Mouse (Mus musculus) kidney, embryonic 15.5 days (tissue): ENCODE data around the gene Rgs1. TPM values are rescaled to one million over a fixed set of nuclear protein-coding genes. Genes with fewer than 3 reads are reported as not detected.

ENCODE experiments used
- ATAC-seq: fragments of 200-750 bp; cut with Nextera tagmentation; replicated peaks from 2 replicates; pipeline ENCODE4 v1.8.0; 2017; ENCODE audit warnings: moderate TSS enrichment; ENCODE audit not compliant: low FRiP score
- H3K27ac ChIP-seq: fragments of 300-500 bp; sonication (generic); 2 replicates; pipeline ENCODE4 v1.5.1; 2015; ENCODE audit warnings: mild to moderate bottlenecking, inconsistent platforms
- H3K27me3 ChIP-seq: fragments of 300-500 bp; sonication (generic); 2 replicates; pipeline ENCODE4 v1.6.1; 2015; ENCODE audit warnings: inconsistent platforms
- H3K36me3 ChIP-seq: fragments of 300-500 bp; sonication (generic); 2 replicates; pipeline ENCODE4 v1.6.1; 2015; ENCODE audit warnings: inconsistent platforms
- H3K4me1 ChIP-seq: fragments of 300-500 bp; sonication (generic); 2 replicates; pipeline ENCODE4 v1.6.1; 2015; ENCODE audit warnings: inconsistent platforms
- H3K4me2 ChIP-seq: fragments of 300-500 bp; sonication (generic); 2 replicates; pipeline ENCODE4 v1.6.1; 2015; ENCODE audit warnings: moderate library complexity, mild to moderate bottlenecking, inconsistent platforms
- H3K4me3 ChIP-seq: fragments of 300-500 bp; sonication (generic); replicated peaks from 2 replicates; pipeline ENCODE4 v1.5.1; 2015; ENCODE audit warnings: mild to moderate bottlenecking, inconsistent platforms
- H3K9ac ChIP-seq: fragments of 300-500 bp; sonication (generic); 2 replicates; pipeline ENCODE4 v1.6.1; 2015; ENCODE audit warnings: mild to moderate bottlenecking, inconsistent platforms
- H3K9me3 ChIP-seq: fragments of 300-500 bp; sonication (generic); replicated peaks from 2 replicates; pipeline ENCODE4 v1.6.1; 2016; ENCODE audit warnings: inconsistent platforms
- WGBS: fragments of 180-500 bp; shearing (Covaris S2); methylation state at CpG from one replicate; pipeline ENCODE4 v1.1.7; 2015; ENCODE audit warnings: mixed read lengths; 5-methylcytosine and 5-hydroxymethylcytosine counted together
- polyA plus RNA-seq: library from polyadenylated mRNA; unstranded; fragments of >200 nt; fragmentation: Nextera tagmentation; extraction: Ambion mirVana; gene quantifications from 2 replicates; pipeline ENCODE4 v1.2.1, GENCODE M21; 2015

Rgs1 gene
- polyA plus RNA-seq, 1 experiment from 2014 or later, result not detected

DNA sequence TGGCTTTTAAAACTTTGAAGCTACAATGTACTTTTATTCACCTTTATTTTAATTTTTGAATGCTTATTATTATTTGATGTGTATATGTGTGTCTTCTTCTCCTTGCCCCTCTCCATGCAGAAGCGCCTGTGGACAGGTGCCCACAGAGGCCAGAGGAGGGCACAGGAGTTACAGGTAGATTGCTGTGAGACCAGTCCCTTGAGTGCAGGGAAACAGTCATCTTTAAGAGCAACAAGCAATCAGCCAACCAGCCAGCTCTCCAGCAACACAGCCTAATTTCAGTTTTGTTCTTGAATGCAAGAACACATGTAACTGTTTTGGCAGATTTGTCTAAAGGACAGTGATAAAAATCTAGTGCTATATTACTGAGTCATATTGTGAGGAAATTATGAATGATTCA lies 1.7 kb downstream of the Rgs1 start:
- H3K9ac ChIP-seq, result no peak overlapping the region
- ATAC-seq, result no peak
- 95% methylated on average over 1 of the region's 1 CpGs for WGBS

DNA sequence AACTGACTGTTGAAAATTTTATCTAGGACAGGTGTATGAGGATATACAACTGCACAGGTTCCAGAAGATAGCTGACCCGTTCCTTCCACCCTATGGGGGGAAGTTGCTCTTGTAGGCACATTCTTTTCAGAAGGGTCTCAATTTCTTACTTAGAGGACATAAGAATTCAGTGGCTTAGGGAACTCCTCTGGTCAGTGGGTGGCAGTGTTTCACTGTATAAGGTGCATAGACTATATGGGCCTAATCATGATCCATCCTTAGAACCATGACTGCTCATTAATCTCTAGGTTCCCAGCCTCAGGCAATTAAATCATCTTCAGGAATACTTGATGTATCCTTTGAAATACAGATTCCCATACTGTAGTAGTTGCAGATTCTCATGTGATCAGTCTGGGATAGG lies 5.5 kb downstream of the Rgs1 start:
- 56% methylated on average over 1 of the region's 1 CpGs for WGBS
- H3K36me3 ChIP-seq, result no peaks in the 10 kb centered on the region
- H3K4me2 ChIP-seq, result no peak overlapping the region
- H3K4me3 ChIP-seq, result no peak overlapping the region
- no peak for ATAC-seq
- H3K9me3 ChIP-seq, result no peaks in the 10 kb centered on the region
- no peaks in the 10 kb centered on the region for H3K27me3 ChIP-seq
- H3K27ac ChIP-seq, result no peak overlapping the region
- H3K9ac ChIP-seq, result no peak overlapping the region
- H3K4me1 ChIP-seq, result no peaks in the 10 kb centered on the region

More for the DNA sequence above, 1.7 kb downstream of the Rgs1 start:
- Histone ChIP-seq H3K9me3 (no peaks in the 10 kb centered on the region), H3K4me2 (no peak overlapping the region), H3K27me3 (no peaks in the 10 kb centered on the region), H3K4me3 (no peak overlapping the region), H3K36me3 (no peaks in the 10 kb centered on the region), H3K4me1 (no peaks in the 10 kb centered on the region), H3K27ac (no peak overlapping the region)

DNA sequence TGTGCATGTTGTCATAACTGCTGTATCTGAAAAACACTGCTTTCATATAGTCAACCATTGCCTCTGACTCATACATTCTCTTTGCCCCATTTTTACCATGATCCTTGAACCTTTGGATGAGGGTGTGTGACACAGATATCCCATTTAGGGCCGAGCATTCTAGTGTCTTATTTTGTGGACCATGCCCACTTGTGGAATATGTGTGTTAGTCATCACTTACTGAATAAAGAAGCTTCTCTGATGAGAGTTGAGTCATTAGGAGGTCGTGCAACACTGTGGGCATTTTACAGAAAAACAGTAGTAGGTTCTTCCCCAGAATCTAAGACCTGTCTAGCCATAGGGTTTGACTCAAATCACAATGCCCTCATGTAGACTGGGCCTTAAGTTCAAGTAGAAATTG lies 9.8 kb downstream of the Rgs1 start:
- Histone ChIP-seq H3K4me3 (no peak overlapping the region), H3K4me1 (no peaks in the 10 kb centered on the region), H3K27me3 (no peaks in the 10 kb centered on the region), H3K27ac (no peak overlapping the region), H3K9me3 (no peaks in the 10 kb centered on the region), H3K9ac (no peak overlapping the region), H3K4me2 (no peak overlapping the region), H3K36me3 (no peaks in the 10 kb centered on the region)
- 78% methylated on average over 2 of the region's 2 CpGs for WGBS
- no peak for ATAC-seq

DNA sequence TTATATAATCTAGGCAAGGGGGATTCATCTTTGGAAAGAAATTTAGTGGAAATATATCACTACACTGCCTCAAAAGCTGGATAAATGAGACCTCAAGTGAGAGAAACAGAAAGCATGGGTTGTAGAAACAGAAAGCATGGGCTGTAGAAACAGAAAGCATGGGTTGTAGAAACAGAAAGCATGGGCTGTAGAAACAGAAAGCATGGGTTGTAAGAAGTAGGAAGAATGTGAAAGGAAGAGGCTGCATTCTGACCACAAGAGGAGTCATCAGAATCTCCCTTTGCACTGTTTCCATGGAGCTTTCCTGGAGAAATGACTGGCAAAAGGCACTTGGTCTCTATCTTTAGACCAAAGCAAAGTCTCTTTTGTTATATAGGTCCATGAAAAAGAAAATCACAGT lies 33.8 kb downstream of the Rgs1 start:
- Histone ChIP-seq H3K4me2 (no peak overlapping the region), H3K36me3 (no peaks in the 10 kb centered on the region)
- no peak for ATAC-seq

DNA sequence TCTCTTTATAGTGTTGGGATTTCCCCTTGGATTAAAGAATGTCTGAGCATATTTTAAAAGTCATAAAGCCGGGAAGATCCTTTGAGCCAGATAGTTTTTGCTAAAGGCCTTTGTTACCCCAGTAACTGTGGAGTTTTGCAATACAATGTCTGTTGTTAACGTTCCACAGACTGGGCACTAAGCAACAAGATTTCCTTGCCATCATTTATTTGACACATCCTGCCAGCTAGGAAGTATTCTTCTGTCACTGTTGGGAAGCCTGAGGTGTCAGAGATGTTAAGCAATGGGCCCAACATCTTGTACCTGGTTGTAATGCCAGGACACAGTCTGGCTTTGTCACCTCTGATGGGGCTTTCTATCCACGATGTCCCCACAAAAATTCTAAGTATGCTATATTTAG lies 38.1 kb downstream of the Rgs1 start:
- H3K4me1 ChIP-seq, result no peaks in the 10 kb centered on the region
- 76% methylated on average over 3 of the region's 3 CpGs for WGBS
- H3K4me2 ChIP-seq, result no peak overlapping the region
- H3K27ac ChIP-seq, result no peak overlapping the region
- ATAC-seq, result no peak
- no peak overlapping the region for H3K4me3 ChIP-seq
- no peaks in the 10 kb centered on the region for H3K27me3 ChIP-seq
- H3K9me3 ChIP-seq, result no peaks in the 10 kb centered on the region
- H3K36me3 ChIP-seq, result no peaks in the 10 kb centered on the region
- no peak overlapping the region for H3K9ac ChIP-seq

More for the DNA sequence above, 33.8 kb downstream of the Rgs1 start:
- Histone ChIP-seq H3K4me1 (no peaks in the 10 kb centered on the region), H3K27ac (no peak overlapping the region), H3K9ac (no peak overlapping the region), H3K4me3 (no peak overlapping the region), H3K9me3 (no peaks in the 10 kb centered on the region), H3K27me3 (no peaks in the 10 kb centered on the region)

DNA sequence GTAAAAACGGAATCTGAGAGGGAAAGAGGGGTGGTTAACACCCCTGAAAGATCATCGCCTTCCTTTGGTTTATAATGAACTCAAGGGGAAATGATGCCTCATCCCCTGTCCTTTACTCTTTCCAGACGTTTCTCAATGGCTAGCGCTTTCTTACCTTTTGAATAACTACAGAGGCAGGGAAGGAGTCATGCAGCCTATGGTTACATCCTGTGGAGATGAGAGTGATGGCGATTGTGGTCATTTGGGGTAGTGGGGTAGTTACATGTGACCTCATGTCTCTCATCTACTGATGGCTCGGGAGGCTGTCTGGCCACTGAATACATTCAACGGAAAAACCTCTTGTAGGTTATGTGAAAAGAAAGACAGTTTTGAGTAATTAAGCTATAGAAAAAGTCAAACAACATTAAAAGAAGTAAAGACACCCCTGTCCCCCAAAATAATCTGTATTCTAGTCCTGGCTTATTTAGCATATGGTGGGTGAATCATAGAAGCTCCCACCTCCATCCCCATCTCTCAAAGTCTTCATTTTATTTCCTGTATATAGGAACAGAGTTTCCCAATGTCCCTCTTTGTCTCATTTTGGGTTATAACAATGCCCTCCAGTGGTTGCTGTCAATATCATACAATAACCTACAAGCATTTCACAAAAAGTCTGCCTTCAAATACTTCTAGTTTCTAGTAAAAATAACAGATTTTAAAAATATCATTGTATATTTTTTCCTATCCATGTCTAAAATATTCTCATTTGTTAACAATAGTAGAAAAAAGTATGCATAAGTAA lies 42.6 kb downstream of the Rgs1 start:
- Histone ChIP-seq H3K4me2 (no peak overlapping the region), H3K4me1 (no peaks in the 10 kb centered on the region), H3K9me3 (no peaks in the 10 kb centered on the region), H3K27ac (no peak overlapping the region), H3K9ac (no peak overlapping the region), H3K4me3 (no peak overlapping the region), H3K36me3 (no peaks in the 10 kb centered on the region), H3K27me3 (no peaks in the 10 kb centered on the region)
- ATAC-seq, result no peak
- 62% methylated on average over 7 of the region's 7 CpGs for WGBS

DNA sequence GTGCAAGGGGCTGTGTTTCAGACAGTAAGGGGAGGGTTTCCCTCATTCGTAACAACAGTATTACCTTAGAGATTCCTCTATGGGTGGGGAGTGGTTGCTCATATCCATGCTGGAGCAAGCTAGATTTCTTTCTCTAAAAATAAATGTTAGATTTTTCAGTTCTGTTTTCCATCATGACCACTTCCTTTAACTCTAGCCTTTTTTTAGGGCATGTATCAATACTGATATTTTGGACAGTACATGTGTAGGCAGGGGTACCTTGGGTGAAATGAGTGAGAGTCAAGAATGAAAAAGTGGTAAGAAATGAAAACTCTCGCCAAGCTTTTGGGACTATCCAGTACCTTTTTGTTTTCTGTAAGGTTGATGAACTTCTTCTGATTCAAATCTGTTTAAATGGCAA lies 44.3 kb downstream of the Rgs1 start:
- no peak overlapping the region for H3K4me2 ChIP-seq
- H3K9ac ChIP-seq, result no peak overlapping the region
- H3K27ac ChIP-seq, result no peak overlapping the region
- H3K27me3 ChIP-seq, result no peaks in the 10 kb centered on the region
- no peak overlapping the region for H3K4me3 ChIP-seq
- ATAC-seq, result no peak
- WGBS, result 88% methylated on average over 2 of the region's 2 CpGs
- H3K36me3 ChIP-seq, result no peaks in the 10 kb centered on the region
- no peaks in the 10 kb centered on the region for H3K4me1 ChIP-seq
- H3K9me3 ChIP-seq, result no peaks in the 10 kb centered on the region

DNA sequence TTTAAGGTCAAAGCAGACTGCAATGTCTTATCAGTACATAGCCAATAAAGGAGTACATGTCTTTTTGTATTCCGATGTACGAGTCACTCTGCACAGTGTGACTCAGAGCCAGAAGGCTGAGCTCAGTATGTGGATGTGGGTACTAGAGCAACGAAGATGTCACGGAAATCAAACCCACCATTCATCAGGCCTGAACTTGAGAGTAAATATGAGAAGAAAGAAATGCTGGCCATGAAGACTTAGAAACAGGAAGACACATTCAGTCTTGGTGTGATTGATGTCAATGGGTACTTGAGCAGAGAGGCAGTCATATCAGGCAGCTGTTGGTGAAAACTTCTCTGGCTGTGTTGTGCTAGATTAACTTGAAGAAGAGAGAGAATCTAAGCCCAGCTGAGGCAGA lies 46.1 kb downstream of the Rgs1 start:
- ATAC-seq, result no peak
- H3K9me3 ChIP-seq, result no peaks in the 10 kb centered on the region
- no peak overlapping the region for H3K9ac ChIP-seq
- H3K27me3 ChIP-seq, result no peaks in the 10 kb centered on the region
- H3K4me2 ChIP-seq, result no peak overlapping the region
- no peaks in the 10 kb centered on the region for H3K36me3 ChIP-seq
- WGBS, result 82% methylated on average over 4 of the region's 4 CpGs
- H3K4me1 ChIP-seq, result no peaks in the 10 kb centered on the region
- no peak overlapping the region for H3K4me3 ChIP-seq
- H3K27ac ChIP-seq, result no peak overlapping the region

DNA sequence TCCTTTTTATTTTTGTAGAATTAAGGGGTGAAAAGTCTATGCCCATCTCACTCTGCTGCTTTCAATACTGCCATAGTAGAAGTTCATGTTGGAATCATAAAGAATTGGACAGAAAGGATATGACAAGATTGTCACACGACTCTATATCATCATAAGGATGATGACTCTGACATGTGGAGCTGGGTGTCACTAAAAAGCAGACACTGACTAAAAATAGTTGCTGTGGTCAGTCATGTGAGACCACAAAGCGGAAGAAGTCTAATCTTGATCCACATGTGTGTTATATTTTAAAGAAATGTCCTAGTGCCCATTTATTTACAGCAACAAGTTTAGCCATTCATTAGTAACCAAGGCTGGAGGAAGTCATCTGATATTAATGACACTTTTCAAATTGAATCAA lies 48.5 kb downstream of the Rgs1 start:
- whole genome bisulfite sequencing, result 70% methylated on average over 2 of the region's 2 CpGs
- Histone ChIP-seq H3K4me3 (no peak overlapping the region), H3K36me3 (no peaks in the 10 kb centered on the region), H3K27me3 (no peaks in the 10 kb centered on the region), H3K9me3 (no peaks in the 10 kb centered on the region), H3K4me1 (no peaks in the 10 kb centered on the region), H3K27ac (no peak overlapping the region), H3K9ac (no peak overlapping the region), H3K4me2 (no peak overlapping the region)
- ATAC-seq, result no peak

DNA sequence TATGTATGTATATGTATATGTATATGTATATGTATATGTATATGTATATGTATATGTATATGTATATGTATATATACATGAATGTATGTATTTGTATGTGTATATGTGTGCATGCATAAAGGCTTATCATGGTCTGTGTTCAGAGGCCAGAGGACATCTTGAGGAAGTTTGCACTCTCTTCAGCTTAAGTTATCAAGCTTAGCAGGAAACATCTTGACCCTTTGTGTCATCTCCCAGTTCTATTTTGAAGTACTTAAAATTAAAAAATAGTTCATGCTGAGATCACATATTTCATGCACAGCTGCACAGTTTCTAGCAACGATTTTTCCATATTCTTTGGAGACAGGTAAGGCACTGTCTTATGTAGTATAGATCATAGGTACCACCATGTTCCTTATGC lies 49.5 kb downstream of the Rgs1 start:
- no peak for ATAC-seq
- no peak overlapping the region for H3K4me3 ChIP-seq
- H3K9me3 ChIP-seq, result no peaks in the 10 kb centered on the region
- no peak overlapping the region for H3K27ac ChIP-seq
- no peaks in the 10 kb centered on the region for H3K36me3 ChIP-seq
- H3K9ac ChIP-seq, result no peak overlapping the region
- no peaks in the 10 kb centered on the region for H3K4me1 ChIP-seq
- H3K27me3 ChIP-seq, result no peaks in the 10 kb centered on the region
- WGBS, result 53% methylated on average over 1 of the region's 1 CpGs
- no peak overlapping the region for H3K4me2 ChIP-seq

DNA sequence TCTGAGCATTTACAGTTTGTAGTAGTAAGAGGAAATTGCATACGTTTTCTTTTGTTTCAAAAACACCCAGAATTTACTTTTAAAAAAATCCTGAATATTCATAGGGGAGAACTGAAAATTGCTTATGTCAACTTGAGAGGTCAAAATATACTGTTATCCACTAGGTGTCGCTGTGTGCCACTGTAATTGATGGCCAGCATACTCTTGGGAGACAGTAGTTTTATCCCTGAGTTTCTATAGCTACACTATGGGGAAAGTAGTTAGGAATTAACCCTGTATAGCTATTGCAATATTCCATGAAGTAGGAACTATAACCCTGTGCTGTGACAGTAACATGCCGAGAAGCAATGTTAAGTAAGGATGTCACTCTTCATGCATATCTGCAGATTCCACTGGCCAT lies 51.4 kb downstream of the Rgs1 start:
- Histone ChIP-seq H3K27ac (no peak overlapping the region), H3K27me3 (no peaks in the 10 kb centered on the region), H3K9ac (no peak overlapping the region), H3K4me3 (no peak overlapping the region), H3K4me1 (no peaks in the 10 kb centered on the region), H3K9me3 (no peaks in the 10 kb centered on the region), H3K36me3 (no peaks in the 10 kb centered on the region), H3K4me2 (no peak overlapping the region)
- no peak for ATAC-seq
- WGBS, result 29% methylated on average over 3 of the region's 3 CpGs
